Mouse (Mus musculus) ZHBTc4 (cell line): ENCODE results near the gene Fam3b.
A peak's percentile ranks its signal among the peaks of the same experiment; 100 is the strongest.

ENCODE experiments used
- DNase-seq: peaks from one replicate; pipeline ENCODE4 v3.0.0-alpha.2; 2011; ENCODE audit warnings: low read depth, low spot score

Gene Fam3b

GRCm38 (mm10) chr16:97492369-97492768 lies 22.2 kb downstream of the Fam3b start:
- no peak for DNase-seq

- no peak for DNase-seq
Observed at GRCm38 (mm10) chr16:97478655-97479054, 36.0 kb downstream of the Fam3b start.

GRCm38 (mm10) chr16:97476524-97476923 lies 38.1 kb downstream of the Fam3b start:
- no peak for DNase-seq

GRCm38 (mm10) chr16:97475581-97475980 lies 39.0 kb downstream of the Fam3b start:
- no peak for DNase-seq

GRCm38 (mm10) chr16:97474671-97475070 lies 39.9 kb downstream of the Fam3b start:
- DNase-seq: no peak

- no peak for DNase-seq
Observed at GRCm38 (mm10) chr16:97467993-97468791, 46.4 kb downstream of the Fam3b start.

GRCm38 (mm10) chr16:97467472-97467871 lies 47.1 kb downstream of the Fam3b start:
- no peak for DNase-seq

GRCm38 (mm10) chr16:97466182-97466957 lies 48.2 kb downstream of the Fam3b start:
- DNase-seq: peak; percentile 11

GRCm38 (mm10) chr16:97462481-97463181 lies 52.0 kb downstream of the Fam3b start, which contains the start of gene Mx1:
Gene Mx1 (minus strand): TSS chr16:97462907.
- DNase-seq: peak; percentile 5

- no peak for DNase-seq
Observed at GRCm38 (mm10) chr16:97461271-97461670, 53.3 kb downstream of the Fam3b start.

- DNase-seq: no peak
Observed at GRCm38 (mm10) chr16:97459831-97460230, 54.8 kb downstream of the Fam3b start.

GRCm38 (mm10) chr16:97447386-97447785 lies 67.2 kb downstream of the Fam3b start:
- DNase-seq: no peak

GRCm38 (mm10) chr16:97443670-97444263 lies 70.8 kb downstream of the Fam3b start:
- peak; percentile 87 for DNase-seq

- DNase-seq: no peak
Observed at GRCm38 (mm10) chr16:97441967-97442366, 72.6 kb downstream of the Fam3b start.

- no peak for DNase-seq
Observed at GRCm38 (mm10) chr16:97438191-97438590, 76.4 kb downstream of the Fam3b start.

GRCm38 (mm10) chr16:97437448-97438056 lies 77.1 kb downstream of the Fam3b start:
- DNase-seq: no peak

GRCm38 (mm10) chr16:97434206-97434605 lies 80.4 kb downstream of the Fam3b start:
- no peak for DNase-seq

GRCm38 (mm10) chr16:97431328-97431727 lies 83.3 kb downstream of the Fam3b start:
- DNase-seq: no peak

GRCm38 (mm10) chr16:97430091-97430490 lies 84.5 kb downstream of the Fam3b start:
- DNase-seq: no peak

GRCm38 (mm10) chr16:97428026-97428425 lies 86.6 kb downstream of the Fam3b start:
- no peak for DNase-seq

- no peak for DNase-seq
Observed at GRCm38 (mm10) chr16:97423627-97424026, 91.0 kb downstream of the Fam3b start.
